Mouse (Mus musculus): ENCODE measurements around the gene Shq1.

DNA sequence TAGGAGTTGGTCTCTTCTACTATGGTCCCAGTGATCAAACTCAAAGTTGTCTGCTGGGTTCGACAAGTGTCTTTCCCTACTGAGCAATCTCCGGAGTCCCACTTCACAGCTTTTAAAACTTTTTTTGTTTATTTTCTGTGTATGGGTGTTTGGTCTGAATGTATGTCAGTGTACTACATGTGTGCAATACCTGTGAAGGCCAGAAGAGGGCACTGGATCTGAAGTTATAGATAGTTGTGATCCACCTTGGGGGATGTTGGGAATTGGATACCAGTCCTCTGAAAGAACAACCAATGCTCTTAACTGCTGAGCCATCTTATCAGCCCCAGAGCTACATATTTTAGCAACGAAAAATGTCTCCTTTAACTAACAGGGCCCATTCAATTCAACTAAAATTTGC is 62.5 kb downstream of the Shq1 start:
- TF ChIP-seq CTCF (IDR thresholded peaks at IDR 0.05; ENCODE audit: control insufficient read depth, insufficient read depth, insufficient read length) (no peak), MYOG (IDR thresholded peaks at IDR 0.05; ENCODE audit: control insufficient read depth, extremely low read depth, insufficient read length) (no peak), MAX (IDR thresholded peaks at IDR 0.05) (no peak), USF1 (IDR thresholded peaks at IDR 0.05; ENCODE audit: low read depth) (no peak)

Measured in C2C12 (cell line).